Mouse (Mus musculus): ENCODE data around the gene Kif5a. TPM values are rescaled to one million over a fixed set of nuclear protein-coding genes. Genes with fewer than 3 reads are reported as not detected.
A peak's percentile ranks its signal among the peaks of the same experiment; 100 is the strongest.

Gene Kif5a
- total and polyA plus RNA-seq, 3 experiments, result 0.14 to 2.1 TPM; not detected in 1

DNA sequence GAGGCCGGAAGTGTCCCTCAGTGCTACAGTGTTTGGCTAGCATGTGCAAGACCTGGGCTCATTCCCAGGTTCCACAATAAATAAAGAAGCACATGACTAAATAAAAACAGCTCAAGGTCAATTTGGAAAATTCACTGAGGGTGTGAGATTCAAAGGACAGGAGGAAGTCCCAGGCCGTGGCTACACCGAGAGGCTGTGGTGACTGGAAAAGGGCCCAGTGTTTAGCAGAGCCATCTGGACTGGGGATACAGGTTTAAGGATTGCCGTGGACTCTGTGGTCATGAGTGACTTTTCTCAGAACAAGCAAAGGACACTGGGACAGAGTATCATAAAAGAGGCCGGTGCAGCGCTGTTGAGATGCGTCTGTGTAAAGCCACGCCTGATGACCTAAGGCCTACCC is 49.9 kb downstream of the Kif5a start (continued):
- TF ChIP-seq NRF1 (IDR thresholded peaks at IDR 0.05; ENCODE audit: low read depth, low read length) (no peak), MAFK (IDR thresholded peaks at IDR 0.05; ENCODE audit: insufficient replicate concordance, low read length) (no peak)

GRCm38 (mm10) chr10:127211414-127211854 is 51.7 kb downstream of the Kif5a start, which contains the start of gene Pip4k2c:
Gene Pip4k2c, minus strand, starts transcription at chr10:127211585.
- Histone ChIP-seq H3K27me3 (replicated peaks) (no peaks in the 10 kb centered on the region), H3K9me3 (replicated peaks; ENCODE audit: low read length) (no peaks in the 10 kb centered on the region), H3K4me2 (ENCODE audit: insufficient read depth, low read depth, poor library complexity, severe bottlenecking) (peak within 1 kb of the TSS; percentile 57), H3K4me3 (replicated peaks in 1 of 3; ENCODE audit: low read depth in 2 of 3, low read length in 2 of 3, poor library complexity in 1 of 3) (peak within 1 kb of the TSS; percentile 64 to 90 (median 80)), H3K27ac (ENCODE audit: insufficient read depth, low read depth) (no peak within 1 kb of the TSS), H3K36me3 (replicated peaks in 1 of 2; ENCODE audit: control insufficient read depth in 1 of 2, insufficient read depth in 1 of 2, low read length in 1 of 2) (peaks cover 20 to 32% of the 10 kb centered on the region in 2 experiments), H3K9ac (ENCODE audit: insufficient read depth, low read depth) (peak within 1 kb of the TSS; percentile 51), H3K4me1 (ENCODE audit: control insufficient read depth in 1 of 2, insufficient read depth in 2 of 2) (peaks cover 7 to 21% of the 10 kb centered on the region in 2 experiments), H3K79me2 (replicated peaks; ENCODE audit: control insufficient read depth, extremely low read depth, insufficient read depth, poor library complexity, severe bottlenecking) (peaks cover 8% of the 10 kb centered on the region; the same call in 1 of the 2 replicates)
- DNase-seq (ENCODE audit: extremely low read depth), result peak; percentile 85
- no peak for TF ChIP-seq EP300 (IDR thresholded peaks at IDR 0.05; ENCODE audit: low read length)
- TF ChIP-seq ZMIZ1 (IDR thresholded peaks at IDR 0.05; ENCODE audit: low read depth, low read length), result peak; percentile 82; the same call in 1 of the 2 replicates
- TF ChIP-seq USF1 (IDR thresholded peaks at IDR 0.05; ENCODE audit: low read depth, low read length), result peak; percentile 97
- peak; percentile 57 for TF ChIP-seq MAX (IDR thresholded peaks at IDR 0.05; ENCODE audit: low read length)
- no peak for TF ChIP-seq PAX5 (IDR thresholded peaks at IDR 0.05; ENCODE audit: low read length)
- TF ChIP-seq RCOR1 (conservative IDR thresholded peaks at IDR 0.05; ENCODE audit: low read depth, low read length), result no peak
- TF ChIP-seq POLR2A (IDR thresholded peaks at IDR 0.05; ENCODE audit: low read depth, low read length), result peak; percentile 90
- no peak for TF ChIP-seq SMC3 (IDR thresholded peaks at IDR 0.05; ENCODE audit: low read depth, low read length)
- peak; percentile 93 for TF ChIP-seq NELFE (IDR thresholded peaks at IDR 0.05; ENCODE audit: low read depth, low read length)
- no peak for TF ChIP-seq MYC (IDR thresholded peaks at IDR 0.05; ENCODE audit: low read depth, low read length)
- peak; percentile 85 for TF ChIP-seq USF2 (conservative IDR thresholded peaks at IDR 0.05; ENCODE audit: low read depth, low read length)
- no peak for TF ChIP-seq ZNF384 (IDR thresholded peaks at IDR 0.05; ENCODE audit: low read depth, low read length)
- no peak for TF ChIP-seq ZKSCAN1 (IDR thresholded peaks at IDR 0.05; ENCODE audit: borderline replicate concordance, low read depth, low read length)
- TF ChIP-seq MXI1 (IDR thresholded peaks at IDR 0.05; ENCODE audit: low read depth, low read length), result no peak
- TF ChIP-seq JUND (conservative IDR thresholded peaks at IDR 0.05; ENCODE audit: low read depth, low read length), result no peak
- TF ChIP-seq MAFK (IDR thresholded peaks at IDR 0.05; ENCODE audit: insufficient replicate concordance, low read length), result no peak
- peak; percentile 90 for TF ChIP-seq POLR2AphosphoS2 (IDR thresholded peaks at IDR 0.05; ENCODE audit: low read depth, low read length)
- TF ChIP-seq CHD1 (IDR thresholded peaks at IDR 0.05; ENCODE audit: low read depth, low read length), result no peak
- TF ChIP-seq GABPA (IDR thresholded peaks at IDR 0.05; ENCODE audit: insufficient replicate concordance, low read depth, low read length), result no peak
- no peak for TF ChIP-seq JUN (IDR thresholded peaks at IDR 0.05; ENCODE audit: insufficient read depth, low read depth, low read length)
- no peak; the same call in 1 of the 2 replicates for TF ChIP-seq IRF4 (IDR thresholded peaks at IDR 0.05; ENCODE audit: low read depth, low read length)
- peak; percentile 98 for TF ChIP-seq ELF1 (IDR thresholded peaks at IDR 0.05; ENCODE audit: low read depth, low read length)
- no peak; the same call in 1 of the 2 replicates for TF ChIP-seq ETS1 (conservative IDR thresholded peaks at IDR 0.05; ENCODE audit: low read depth, low read length)
- peak; percentile 66 for TF ChIP-seq TBP (conservative IDR thresholded peaks at IDR 0.05; ENCODE audit: low read depth, low read length)
- peak; percentile 73 for TF ChIP-seq NRF1 (IDR thresholded peaks at IDR 0.05; ENCODE audit: low read depth, low read length)
- TF ChIP-seq KAT2A (IDR thresholded peaks at IDR 0.05; ENCODE audit: insufficient replicate concordance, low read length), result 0 out of 2 replicates have a peak, but pooled peaks have one; percentile 49
- TF ChIP-seq RAD21 (IDR thresholded peaks at IDR 0.05; ENCODE audit: low read depth, low read length), result no peak
- TF ChIP-seq HCFC1 (IDR thresholded peaks at IDR 0.05; ENCODE audit: low read depth, low read length), result peak; percentile 66
- peak; percentile 91 for TF ChIP-seq TCF12 (IDR thresholded peaks at IDR 0.05; ENCODE audit: low read depth, low read length)
- TF ChIP-seq MEF2A (IDR thresholded peaks at IDR 0.05; ENCODE audit: borderline replicate concordance, low read depth, low read length), result no peak; the same call in 1 of the 2 replicates
- 0 out of 2 replicates have a peak, but pooled peaks have one; percentile 25 for TF ChIP-seq MAZ (IDR thresholded peaks at IDR 0.05; ENCODE audit: low read depth, low read length)
- TF ChIP-seq CTCF (conservative IDR thresholded peaks at IDR 0.05 in 1 of 2, IDR thresholded peaks at IDR 0.05 in 1 of 2; ENCODE audit: low read depth in 2 of 2, low read length in 2 of 2), result no peak
- TF ChIP-seq UBTF (IDR thresholded peaks at IDR 0.05; ENCODE audit: low read depth, low read length), result no peak
- TF ChIP-seq SIN3A (IDR thresholded peaks at IDR 0.05; ENCODE audit: low read length), result peak; percentile 89
- peak; percentile 92 for TF ChIP-seq BHLHE40 (IDR thresholded peaks at IDR 0.05; ENCODE audit: low read depth, low read length)
- no peak for TF ChIP-seq E2F4 (IDR thresholded peaks at IDR 0.05; ENCODE audit: insufficient replicate concordance, low read depth, low read length)
- no peak for TF ChIP-seq ZC3H11A (IDR thresholded peaks at IDR 0.05; ENCODE audit: low read depth, low read length)
- 0 out of 2 replicates have a peak, but pooled peaks have one; percentile 17 for TF ChIP-seq CHD2 (IDR thresholded peaks at IDR 0.05; ENCODE audit: low read length)
- dilution Hi-C loops (cut with MboI; ENCODE audit: extremely low pct_ligation_motif_present, extremely low pct_unique_long_range_greater_than_20kb, low sequenced_read_pairs), result no loop called here
- in situ Hi-C loops (cut with MboI; ENCODE audit: low pct_ligation_motif_present, low pct_unique_long_range_greater_than_20kb, low sequenced_read_pairs), result no loop called here
